Mouse (Mus musculus): ENCODE data around the gene Chpf. TPM values are rescaled to one million over a fixed set of nuclear protein-coding genes. Genes with fewer than 3 reads are reported as not detected.

The Chpf gene
- polyA plus RNA-seq, 1 experiment from 2014 or later, result 21.6 TPM

DNA sequence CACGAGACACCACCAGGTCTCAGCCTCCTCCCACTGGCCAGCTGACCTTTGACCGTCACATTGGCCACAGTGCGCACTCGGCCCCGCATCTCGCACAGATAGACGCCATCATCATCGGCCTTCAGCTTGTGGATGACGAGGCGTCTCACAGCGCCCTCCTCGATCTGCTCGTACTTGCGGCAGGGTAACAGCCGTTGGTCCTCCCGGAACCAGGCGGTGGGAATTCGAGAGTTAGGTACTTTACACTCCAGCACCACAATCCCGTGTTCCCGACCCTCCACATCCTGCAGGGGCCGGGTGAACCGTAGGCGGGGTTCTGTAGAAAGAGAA is 24.5 kb upstream of the Chpf start:
- peaks cover 34% of the 10 kb centered on the region for H3K36me3 ChIP-seq (ENCODE audit: control insufficient read depth, insufficient read depth, low read length)
- no peak overlapping the region for H3K9ac ChIP-seq (ENCODE audit: low read length)
- ATAC-seq (no peak), DNase-seq (ENCODE audit: low spot score) (no peak)
- no peak overlapping the region for H3K27ac ChIP-seq (ENCODE audit: low read depth, low read length)
- H3K4me2 ChIP-seq (ENCODE audit: low read length), result no peak overlapping the region
- WGBS, result 71% methylated on average over 23 of the region's 23 CpGs
- H3K27me3 ChIP-seq (replicated peaks; ENCODE audit: control insufficient read depth, insufficient read depth, low read length), result 0 out of 2 replicates have a peak, but pooled peaks cover 4% of the 10 kb centered on the region
- peaks cover 9% of the 10 kb centered on the region for H3K4me1 ChIP-seq (ENCODE audit: control insufficient read depth, insufficient read depth, low read length)
- no peaks in the 10 kb centered on the region for H3K9me3 ChIP-seq (replicated peaks; ENCODE audit: control insufficient read depth, low read length)
- H3K4me3 ChIP-seq (ENCODE audit: low read depth, low read length), result no peak overlapping the region

- Histone ChIP-seq H3K4me2 (ENCODE audit: low read length) (no peak overlapping the region), H3K27ac (ENCODE audit: low read depth, low read length) (no peak overlapping the region), H3K4me3 (ENCODE audit: low read depth, low read length) (no peak overlapping the region), H3K9ac (ENCODE audit: low read length) (no peak overlapping the region), H3K36me3 (ENCODE audit: control insufficient read depth, insufficient read depth, low read length) (peaks cover 39% of the 10 kb centered on the region), H3K4me1 (ENCODE audit: control insufficient read depth, insufficient read depth, low read length) (peaks cover 9% of the 10 kb centered on the region), H3K27me3 (replicated peaks; ENCODE audit: control insufficient read depth, insufficient read depth, low read length) (0 out of 2 replicates have a peak, but pooled peaks cover 3% of the 10 kb centered on the region), H3K9me3 (replicated peaks; ENCODE audit: control insufficient read depth, low read length) (no peaks in the 10 kb centered on the region)
- DNase-seq (ENCODE audit: low spot score) (no peak), ATAC-seq (no peak)
- WGBS, result 92% methylated on average over 25 of the region's 25 CpGs
Measured at GRCm38 (mm10) chr1:75502945-75503650, 24.0 kb upstream of the Chpf start.

- Histone ChIP-seq H3K36me3 (ENCODE audit: control insufficient read depth, insufficient read depth, low read length) (peaks cover 46% of the 10 kb centered on the region), H3K9ac (ENCODE audit: low read length) (no peak overlapping the region), H3K27me3 (replicated peaks; ENCODE audit: control insufficient read depth, insufficient read depth, low read length) (no peaks in the 10 kb centered on the region), H3K4me3 (ENCODE audit: low read depth, low read length) (no peak overlapping the region), H3K27ac (ENCODE audit: low read depth, low read length) (no peak overlapping the region), H3K4me2 (ENCODE audit: low read length) (no peak overlapping the region), H3K4me1 (ENCODE audit: control insufficient read depth, insufficient read depth, low read length) (peaks cover 9% of the 10 kb centered on the region), H3K9me3 (replicated peaks; ENCODE audit: control insufficient read depth, low read length) (no peaks in the 10 kb centered on the region)
- ATAC-seq (no peak), DNase-seq (ENCODE audit: low spot score) (no peak)
- 95% methylated on average over 9 of the region's 9 CpGs for WGBS
Measured at GRCm38 (mm10) chr1:75501905-75502304, 22.8 kb upstream of the Chpf start.

GRCm38 (mm10) chr1:75499441-75499840 is 20.3 kb upstream of the Chpf start:
- WGBS, result 86% methylated on average over 7 of the region's 7 CpGs
- Histone ChIP-seq H3K4me2 (ENCODE audit: low read length) (no peak overlapping the region), H3K4me3 (ENCODE audit: low read depth, low read length) (no peak overlapping the region), H3K27ac (ENCODE audit: low read depth, low read length) (no peak overlapping the region), H3K36me3 (ENCODE audit: control insufficient read depth, insufficient read depth, low read length) (peaks cover 53% of the 10 kb centered on the region), H3K9ac (ENCODE audit: low read length) (no peak overlapping the region), H3K27me3 (replicated peaks; ENCODE audit: control insufficient read depth, insufficient read depth, low read length) (no peaks in the 10 kb centered on the region), H3K9me3 (replicated peaks; ENCODE audit: control insufficient read depth, low read length) (no peaks in the 10 kb centered on the region), H3K4me1 (ENCODE audit: control insufficient read depth, insufficient read depth, low read length) (peaks cover 6% of the 10 kb centered on the region; the same call in 1 of the 2 replicates)
- no peak for DNase-seq (ENCODE audit: low spot score)
- no peak for ATAC-seq

DNA sequence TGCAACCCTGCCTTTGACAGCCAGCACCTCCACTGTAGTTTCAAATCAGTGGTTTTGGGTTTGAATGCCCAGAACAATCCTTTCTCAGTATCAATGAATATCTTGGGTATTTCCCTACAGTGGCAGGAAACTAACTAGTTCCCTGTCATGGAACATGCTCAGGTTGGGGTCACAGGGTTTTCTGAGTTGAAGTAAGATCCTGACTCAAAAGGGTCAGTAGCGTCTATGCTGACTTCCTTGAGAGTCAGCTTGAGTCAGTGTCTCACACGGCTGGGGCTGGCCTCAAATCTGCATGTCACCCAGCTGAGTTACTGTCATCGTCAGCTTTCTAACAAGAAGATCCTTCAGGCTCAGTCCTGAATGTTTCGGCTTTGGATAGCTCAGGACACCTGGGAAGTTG is 19.8 kb upstream of the Chpf start:
- H3K27me3 ChIP-seq (replicated peaks; ENCODE audit: control insufficient read depth, insufficient read depth, low read length), result no peaks in the 10 kb centered on the region
- H3K36me3 ChIP-seq (ENCODE audit: control insufficient read depth, insufficient read depth, low read length), result peaks cover 53% of the 10 kb centered on the region
- H3K9ac ChIP-seq (ENCODE audit: low read length), result no peak overlapping the region
- peaks cover under 1% of the 10 kb centered on the region; the same call in 1 of the 2 replicates for H3K4me1 ChIP-seq (ENCODE audit: control insufficient read depth, insufficient read depth, low read length)
- H3K27ac ChIP-seq (ENCODE audit: low read depth, low read length), result no peak overlapping the region
- no peak overlapping the region for H3K4me2 ChIP-seq (ENCODE audit: low read length)
- 91% methylated on average over 4 of the region's 4 CpGs for WGBS
- DNase-seq (ENCODE audit: low spot score), result no peak
- H3K9me3 ChIP-seq (replicated peaks; ENCODE audit: control insufficient read depth, low read length), result no peaks in the 10 kb centered on the region
- ATAC-seq, result no peak
- no peak overlapping the region for H3K4me3 ChIP-seq (ENCODE audit: low read depth, low read length)

- Histone ChIP-seq H3K36me3 (ENCODE audit: control insufficient read depth, insufficient read depth, low read length) (peaks cover 31% of the 10 kb centered on the region), H3K4me1 (ENCODE audit: control insufficient read depth, insufficient read depth, low read length) (no peaks in the 10 kb centered on the region), H3K9ac (ENCODE audit: low read length) (no peak overlapping the region), H3K9me3 (replicated peaks; ENCODE audit: control insufficient read depth, low read length) (no peaks in the 10 kb centered on the region), H3K4me3 (ENCODE audit: low read depth, low read length) (no peak overlapping the region), H3K27ac (ENCODE audit: low read depth, low read length) (no peak overlapping the region), H3K27me3 (replicated peaks; ENCODE audit: control insufficient read depth, insufficient read depth, low read length) (no peaks in the 10 kb centered on the region), H3K4me2 (ENCODE audit: low read length) (no peak overlapping the region)
- DNase-seq (ENCODE audit: low spot score) (peak; percentile 68), ATAC-seq (no peak)
- 50% methylated on average over 12 of the region's 12 CpGs for WGBS
Measured at GRCm38 (mm10) chr1:75494878-75495548, 15.9 kb upstream of the Chpf start.

GRCm38 (mm10) chr1:75492579-75493170 is 13.6 kb upstream of the Chpf start:
- no peak overlapping the region for H3K9ac ChIP-seq (ENCODE audit: low read length)
- no peak overlapping the region for H3K27ac ChIP-seq (ENCODE audit: low read depth, low read length)
- H3K4me1 ChIP-seq (ENCODE audit: control insufficient read depth, insufficient read depth, low read length), result peaks cover 3% of the 10 kb centered on the region; the same call in 1 of the 2 replicates
- peaks cover 12% of the 10 kb centered on the region; the same call in 1 of the 2 replicates for H3K27me3 ChIP-seq (replicated peaks; ENCODE audit: control insufficient read depth, insufficient read depth, low read length)
- no peak for ATAC-seq
- no peak overlapping the region for H3K4me3 ChIP-seq (ENCODE audit: low read depth, low read length)
- H3K4me2 ChIP-seq (ENCODE audit: low read length), result no peak overlapping the region
- H3K9me3 ChIP-seq (replicated peaks; ENCODE audit: control insufficient read depth, low read length), result no peaks in the 10 kb centered on the region
- H3K36me3 ChIP-seq (ENCODE audit: control insufficient read depth, insufficient read depth, low read length), result peaks cover 10% of the 10 kb centered on the region; the same call in 1 of the 2 replicates
- WGBS, result 33% methylated on average over 24 of the region's 24 CpGs
- no peak for DNase-seq (ENCODE audit: low spot score)

GRCm38 (mm10) chr1:75490785-75491551 is 11.9 kb upstream of the Chpf start:
- DNase-seq (ENCODE audit: low spot score) (no peak), ATAC-seq (no peak)
- no peak overlapping the region for H3K4me3 ChIP-seq (ENCODE audit: low read depth, low read length)
- H3K27me3 ChIP-seq (replicated peaks; ENCODE audit: control insufficient read depth, insufficient read depth, low read length), result peaks cover 23% of the 10 kb centered on the region
- no peak overlapping the region for H3K4me2 ChIP-seq (ENCODE audit: low read length)
- H3K4me1 ChIP-seq (ENCODE audit: control insufficient read depth, insufficient read depth, low read length), result peaks cover 3% of the 10 kb centered on the region; the same call in 1 of the 2 replicates
- H3K9me3 ChIP-seq (replicated peaks; ENCODE audit: control insufficient read depth, low read length), result no peaks in the 10 kb centered on the region
- WGBS, result 86% methylated on average over 34 of the region's 34 CpGs
- H3K36me3 ChIP-seq (ENCODE audit: control insufficient read depth, insufficient read depth, low read length), result no peaks in the 10 kb centered on the region
- H3K27ac ChIP-seq (ENCODE audit: low read depth, low read length), result no peak overlapping the region
- no peak overlapping the region for H3K9ac ChIP-seq (ENCODE audit: low read length)

Measured in forebrain, embryonic 14.5 days (tissue).